Mouse (Mus musculus) lung, postnatal 0 days (tissue): Measurements from ENCODE around the gene Ptges3l. TPM values are rescaled to one million over a fixed set of nuclear protein-coding genes. Genes with fewer than 3 reads are reported as not detected.

Experiments
- ATAC-seq: fragments of 200-750 bp; cut with Nextera tagmentation; 2 replicates; pipeline ENCODE4 v1.8.0; 2017; ENCODE audit warnings: moderate library complexity
- DNase-seq: peaks from one replicate; pipeline ENCODE4 v3.0.0-alpha.2; 2016; ENCODE audit warnings: low spot score
- H3K27ac ChIP-seq: fragments of 300-500 bp; sonication (generic); 2 replicates; pipeline ENCODE4 v1.5.1; 2014; ENCODE audit warnings: antibody characterized with exemption, mild to moderate bottlenecking, low read length, mixed read lengths
- H3K27me3 ChIP-seq: fragments of 300-500 bp; sonication (generic); replicated peaks from 2 replicates; pipeline ENCODE4 v1.6.1; 2014; ENCODE audit warnings: low read length, mixed read lengths; ENCODE audit not compliant: insufficient read depth
- H3K36me3 ChIP-seq: fragments of 300-500 bp; sonication (generic); 2 replicates; pipeline ENCODE4 v1.6.1; 2014; ENCODE audit warnings: low read length, mixed read lengths; ENCODE audit not compliant: insufficient read depth
- H3K4me1 ChIP-seq: fragments of 300-500 bp; sonication (generic); 2 replicates; pipeline ENCODE4 v1.6.1; 2014; ENCODE audit warnings: antibody characterized with exemption, low read depth, low read length, mixed read lengths; ENCODE audit not compliant: insufficient read depth
- H3K4me2 ChIP-seq: fragments of 300-500 bp; sonication (generic); replicated peaks from 2 replicates; pipeline ENCODE4 v1.6.1; 2014; ENCODE audit warnings: low read depth, mild to moderate bottlenecking, low read length, moderate library complexity, mixed read lengths
- H3K4me3 ChIP-seq: fragments of 300-500 bp; sonication (generic); 2 replicates; pipeline ENCODE4 v1.5.1; 2014; ENCODE audit warnings: low read depth, low read length
- H3K9ac ChIP-seq: fragments of 300-500 bp; sonication (generic); replicated peaks from 2 replicates; pipeline ENCODE4 v1.6.1; 2014; ENCODE audit warnings: low read depth, mild to moderate bottlenecking
- H3K9me3 ChIP-seq: fragments of 300-500 bp; sonication (generic); 2 replicates; pipeline ENCODE4 v1.6.1; 2016; ENCODE audit warnings: low read length, mixed read lengths
- CTCF ChIP-seq: IDR thresholded peaks from 2 replicates; pipeline ENCODE4 v1.5.1; 2016; ENCODE audit warnings: antibody characterized with exemption, mild to moderate bottlenecking
- EP300 ChIP-seq: IDR thresholded peaks from 2 replicates; pipeline ENCODE4 v1.6.1; 2016; ENCODE audit warnings: antibody characterized with exemption, mild to moderate bottlenecking, control low read depth
- WGBS: fragments of 180-500 bp; shearing (Covaris S2); extraction: QIAGEN DNeasy Blood & Tissue Kit; methylation state at CpG from one replicate; pipeline ENCODE4 v1.1.7; 2014; 5-methylcytosine and 5-hydroxymethylcytosine counted together
- polyA plus RNA-seq: library from polyadenylated mRNA; unstranded; fragments of >200 nt; fragmentation: Nextera tagmentation; extraction: Ambion mirVana; gene quantifications from 2 replicates; pipeline ENCODE4 v1.2.1, GENCODE M21; 2015

Ptges3l gene
- polyA plus RNA-seq, 1 experiment from 2014 or later, result 6.5 TPM

DNA sequence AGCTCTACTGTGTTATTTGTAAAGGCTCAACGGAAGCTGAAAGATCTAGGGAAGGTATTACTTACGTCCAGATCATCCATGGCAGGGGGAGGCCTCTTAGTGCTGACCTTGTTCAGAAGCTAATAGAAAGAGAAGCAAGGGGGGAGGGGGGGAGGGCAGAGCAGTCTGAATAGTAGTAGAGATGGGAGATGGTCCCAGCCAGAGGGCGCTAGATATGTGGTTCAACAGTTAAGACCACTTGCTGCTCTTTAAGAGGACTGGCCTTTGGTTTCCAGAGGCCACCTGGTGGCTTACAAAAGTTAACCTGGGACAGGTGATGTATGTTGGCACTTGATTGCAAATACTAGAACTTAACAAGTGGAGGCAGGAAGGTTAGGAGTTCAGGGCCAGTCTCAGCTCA, 5.5 kb downstream of the Ptges3l start:
- 37% methylated on average over 3 of the region's 3 CpGs for WGBS
- ATAC-seq, result no peak
- TF ChIP-seq CTCF, result peak; percentile 45; the same call in 1 of the 2 replicates
- TF ChIP-seq EP300, result no peak
- no peak overlapping the region for H3K4me2 ChIP-seq
- peak; percentile 14 for DNase-seq
- no peak overlapping the region for H3K4me3 ChIP-seq
- H3K9me3 ChIP-seq, result no peaks in the 10 kb centered on the region
- H3K27ac ChIP-seq, result no peak overlapping the region
- no peaks in the 10 kb centered on the region for H3K27me3 ChIP-seq
- peaks cover 10% of the 10 kb centered on the region for H3K4me1 ChIP-seq
- no peaks in the 10 kb centered on the region for H3K36me3 ChIP-seq
- no peak overlapping the region for H3K9ac ChIP-seq

DNA sequence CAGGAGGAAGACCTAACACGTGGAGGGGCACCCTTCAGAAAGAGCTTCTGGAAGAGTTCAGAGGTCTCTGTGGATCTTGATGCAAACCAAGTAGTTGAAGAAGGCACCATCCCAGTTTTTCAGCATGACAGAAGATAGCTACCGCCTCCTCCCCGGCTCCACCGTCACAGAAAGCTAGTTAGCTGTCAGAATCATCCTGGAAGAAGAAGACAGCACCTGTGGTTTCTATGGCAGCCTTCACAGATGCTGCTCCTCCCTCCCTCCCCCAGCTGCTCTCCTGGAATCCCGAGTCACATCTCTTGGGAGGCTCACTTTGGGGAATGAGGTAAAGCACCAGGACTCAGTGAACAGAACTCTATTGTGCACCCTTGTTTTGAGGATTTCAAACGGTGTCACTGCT, 6.1 kb downstream of the Ptges3l start:
- H3K4me2 ChIP-seq, result no peak overlapping the region
- H3K9me3 ChIP-seq, result no peaks in the 10 kb centered on the region
- no peaks in the 10 kb centered on the region for H3K27me3 ChIP-seq
- 60% methylated on average over 6 of the region's 6 CpGs for WGBS
- peaks cover 6% of the 10 kb centered on the region for H3K4me1 ChIP-seq
- H3K36me3 ChIP-seq, result no peaks in the 10 kb centered on the region
- no peak overlapping the region for H3K27ac ChIP-seq
- TF ChIP-seq EP300 (no peak), CTCF (no peak)
- no peak for ATAC-seq
- H3K4me3 ChIP-seq, result no peak overlapping the region
- no peak overlapping the region for H3K9ac ChIP-seq
- no peak for DNase-seq

DNA sequence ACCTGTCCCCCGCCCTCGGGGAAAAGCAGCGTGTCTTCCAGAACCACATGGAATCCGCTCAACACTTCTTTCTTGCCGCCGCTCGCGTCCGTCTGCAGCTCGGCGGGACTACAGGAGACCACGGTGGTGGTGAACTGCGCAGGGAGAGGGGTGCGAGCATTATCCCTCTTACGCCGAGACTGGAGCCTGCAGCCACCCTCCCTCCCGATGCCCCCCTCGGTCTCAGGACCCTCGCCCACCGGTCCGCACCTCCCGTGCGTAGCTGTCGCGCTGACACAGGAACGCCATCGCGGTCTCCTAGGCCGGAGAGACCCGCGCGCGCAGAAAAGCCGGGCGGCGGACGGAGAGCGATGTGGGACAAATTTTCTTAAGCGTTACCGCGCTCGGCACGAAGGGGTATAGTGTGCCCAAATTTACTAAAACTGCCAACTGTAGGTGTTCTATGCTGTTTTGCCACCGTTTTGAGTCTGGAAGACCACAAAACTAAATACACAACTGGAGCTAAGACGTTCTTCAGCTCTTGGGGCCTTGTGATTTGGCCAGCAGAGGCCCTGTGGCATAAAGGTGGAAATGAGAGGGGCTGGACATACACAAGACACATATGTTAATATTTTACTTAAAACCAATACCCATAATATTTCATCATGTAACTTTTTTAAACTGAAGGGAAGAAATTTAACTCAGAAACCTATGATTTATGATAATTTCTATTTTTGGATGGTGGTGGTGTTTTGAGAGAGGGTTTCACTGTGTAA, 7.9 kb downstream of the Ptges3l start, which contains the start of gene Aarsd1:
TSS of gene Aarsd1 (minus strand) at position 515 of the 755 bp plus-strand sequence.
- Histone ChIP-seq H3K4me2 (peak within 1 kb of the TSS; percentile 83), H3K4me1 (peaks cover 5% of the 10 kb centered on the region), H3K9me3 (no peaks in the 10 kb centered on the region), H3K27me3 (no peaks in the 10 kb centered on the region), H3K4me3 (peak within 1 kb of the TSS; percentile 81), H3K36me3 (no peaks in the 10 kb centered on the region; the same call in 1 of the 2 replicates), H3K27ac (peak within 1 kb of the TSS; percentile 62; the same call in 1 of the 2 replicates), H3K9ac (peak within 1 kb of the TSS; percentile 79)
- DNase-seq (peak; percentile 83), ATAC-seq (peak; percentile 88)
- under 1% methylated on average over 45 of the region's 45 CpGs for WGBS
- no peak for TF ChIP-seq EP300
- no peak; the same call in 1 of the 2 replicates for TF ChIP-seq CTCF

DNA sequence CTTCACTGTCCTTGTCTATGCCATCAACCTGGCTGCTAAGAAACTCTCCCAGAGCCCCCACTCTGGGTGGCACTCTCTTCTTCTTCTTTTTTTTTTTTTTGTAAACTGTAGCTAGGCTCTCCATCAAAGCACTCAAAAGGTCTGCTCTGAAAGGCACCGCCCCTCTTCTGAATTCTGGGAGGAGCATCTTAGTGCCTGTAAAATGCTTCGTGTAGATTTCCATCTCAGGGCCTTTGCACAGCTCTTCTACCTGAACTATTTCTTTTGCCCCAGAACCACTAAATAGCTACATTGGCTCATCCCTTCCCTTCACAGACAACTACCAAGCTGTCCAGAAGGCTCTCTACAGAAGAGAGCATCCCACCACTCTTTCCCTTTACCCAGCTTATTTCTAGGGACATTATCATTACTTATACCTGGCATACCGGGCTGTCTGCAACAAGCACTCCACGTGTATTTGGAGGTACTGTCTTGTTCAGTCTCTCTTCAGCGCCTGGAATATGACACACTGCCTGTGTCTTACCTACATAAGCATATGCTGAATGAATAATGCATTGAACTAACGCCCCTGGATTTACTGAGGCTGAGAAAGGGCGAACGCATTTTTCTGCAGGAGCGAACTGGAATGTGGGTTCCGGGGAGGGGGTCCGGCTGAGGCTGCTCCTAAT, 8.6 kb downstream of the Ptges3l start:
- peaks cover 5% of the 10 kb centered on the region for H3K4me1 ChIP-seq
- peak overlapping the region; percentile 81 for H3K4me3 ChIP-seq
- DNase-seq (no peak), ATAC-seq (no peak)
- TF ChIP-seq EP300, result no peak
- TF ChIP-seq CTCF, result no peak
- 4% methylated on average over 11 of the region's 11 CpGs for WGBS
- no peaks in the 10 kb centered on the region for H3K9me3 ChIP-seq
- H3K4me2 ChIP-seq, result peak overlapping the region; percentile 83
- H3K27ac ChIP-seq, result peak overlapping the region; percentile 62; the same call in 1 of the 2 replicates
- H3K9ac ChIP-seq, result peak overlapping the region; percentile 79
- H3K36me3 ChIP-seq, result peaks cover 2% of the 10 kb centered on the region; the same call in 1 of the 2 replicates
- no peaks in the 10 kb centered on the region for H3K27me3 ChIP-seq

DNA sequence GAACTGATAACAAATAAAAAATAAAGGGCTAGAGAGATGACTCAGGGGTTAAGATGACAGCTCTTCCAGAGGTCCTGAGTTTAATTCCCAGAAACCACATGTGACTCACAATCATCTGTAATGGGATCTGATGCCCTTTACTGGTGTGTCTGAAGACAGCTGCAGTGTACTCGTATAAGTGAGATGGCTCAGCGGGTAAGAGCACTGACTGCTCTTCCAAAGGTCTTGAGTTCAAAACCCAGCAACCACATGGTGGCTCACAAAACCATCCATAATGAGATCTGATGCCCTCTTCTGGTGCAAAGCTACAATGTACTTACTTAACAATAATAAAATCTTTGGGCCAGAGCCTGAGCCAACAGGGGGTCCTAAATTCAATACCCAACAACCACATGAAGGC, 9.8 kb downstream of the Ptges3l start:
- no peaks in the 10 kb centered on the region for H3K9me3 ChIP-seq
- no peaks in the 10 kb centered on the region for H3K27me3 ChIP-seq
- ATAC-seq, result no peak
- no peak overlapping the region for H3K4me2 ChIP-seq
- no peak overlapping the region for H3K27ac ChIP-seq
- TF ChIP-seq CTCF (peak; percentile 9; the same call in 1 of the 2 replicates), EP300 (no peak)
- peaks cover 5% of the 10 kb centered on the region for H3K4me1 ChIP-seq
- peaks cover 3% of the 10 kb centered on the region; the same call in 1 of the 2 replicates for H3K36me3 ChIP-seq
- WGBS, result 81% methylated on average over 2 of the region's 2 CpGs
- DNase-seq, result no peak
- H3K4me3 ChIP-seq, result no peak overlapping the region
- no peak overlapping the region for H3K9ac ChIP-seq

DNA sequence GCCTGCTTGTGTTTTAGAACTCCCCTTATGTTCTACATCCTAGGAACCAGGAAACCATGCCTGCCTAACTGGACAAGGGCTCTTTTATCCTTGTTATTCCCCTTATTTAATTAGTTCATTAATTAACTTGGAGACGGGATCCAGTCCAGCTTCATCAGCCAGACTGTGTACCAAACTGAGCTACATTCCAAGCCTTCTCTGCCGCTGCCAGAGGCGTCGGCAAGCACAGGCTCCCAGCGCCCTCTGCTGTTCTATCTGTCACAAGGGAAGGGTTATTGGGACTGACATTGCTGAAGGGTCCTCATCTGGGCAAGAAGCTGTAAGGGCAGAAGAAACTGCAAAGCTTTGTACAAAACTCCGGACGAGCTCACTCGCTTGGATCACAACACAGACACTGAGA, 30.0 kb downstream of the Ptges3l start:
- Histone ChIP-seq H3K27me3 (no peaks in the 10 kb centered on the region), H3K9ac (no peak overlapping the region), H3K36me3 (no peaks in the 10 kb centered on the region), H3K27ac (no peak overlapping the region), H3K4me1 (no peaks in the 10 kb centered on the region), H3K4me3 (no peak overlapping the region), H3K4me2 (no peak overlapping the region), H3K9me3 (no peaks in the 10 kb centered on the region)
- DNase-seq, result peak; percentile 87
- ATAC-seq, result peak; percentile 52
- 2% methylated on average over 8 of the region's 8 CpGs for whole genome bisulfite sequencing
- TF ChIP-seq CTCF, result peak; percentile 96
- TF ChIP-seq EP300, result no peak
